Mouse (Mus musculus): ENCODE results near the gene Myof.

DNA sequence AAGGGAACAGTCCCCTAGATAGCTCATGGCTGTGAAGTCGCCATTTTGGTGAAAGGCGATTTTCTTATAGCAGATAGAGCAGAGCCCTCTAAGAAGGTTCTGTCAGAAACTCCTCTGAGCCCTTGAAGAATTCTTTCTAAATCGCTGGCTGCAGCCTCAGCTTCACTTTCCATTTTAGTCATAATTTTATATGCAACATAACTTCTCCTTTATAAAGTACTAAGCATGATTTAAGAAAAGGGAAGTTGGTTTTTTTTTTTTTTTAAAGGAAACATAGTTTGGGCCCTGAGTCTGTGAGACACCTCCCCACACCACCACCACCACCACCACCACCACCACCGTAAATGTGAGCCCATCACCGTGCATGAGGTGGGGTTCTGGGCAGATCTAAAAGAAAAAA lies 80.0 kb downstream of the Myof start:
- TF ChIP-seq POLR2A (IDR thresholded peaks at IDR 0.05; ENCODE audit: insufficient read depth, low read depth, low read length), result no peak
- no peak for TF ChIP-seq CTCF (IDR thresholded peaks at IDR 0.05; ENCODE audit: insufficient read depth, low read depth, low read length)
